ENCODE assay signal across 8 mouse cellular contexts in genomic region chr16:76768607-76769006, GRCm38 (mm10).
A peak's percentile ranks its signal among the peaks of the same experiment; 100 is the strongest.
DNase-seq lines count a peak whose midpoint lies in the region; ATAC-seq and TF ChIP-seq lines count a peak whose summit lies in the region.

No protein-coding gene starts in this region.

- no peak overlapping the region for H3K27ac ChIP-seq in kidney, adult 2 months (ENCODE audit: insufficient read depth, low read depth, low read length)
- no peak overlapping the region for H3K27ac ChIP-seq in hindbrain, embryonic 16.5 days (ENCODE audit: low read depth, low read length)

- H3K36me3 ChIP-seq in kidney, adult 2 months (ENCODE audit: control insufficient read depth, insufficient read depth, low read length): no peaks in the 10 kb centered on the region
- H3K36me3 ChIP-seq in hindbrain, embryonic 16.5 days (ENCODE audit: control insufficient read depth, insufficient read depth, low read length): no peaks in the 10 kb centered on the region

- no peak overlapping the region for H3K4me3 ChIP-seq in kidney, adult 2 months (ENCODE audit: insufficient read depth, low read depth, low read length)
- H3K4me3 ChIP-seq in hindbrain, embryonic 16.5 days (ENCODE audit: low read length): no peak overlapping the region

- no peaks in the 10 kb centered on the region for H3K27me3 ChIP-seq in kidney, adult 2 months (replicated peaks; ENCODE audit: control insufficient read depth, insufficient read depth, low read length)
- no peaks in the 10 kb centered on the region for H3K27me3 ChIP-seq in hindbrain, embryonic 16.5 days (replicated peaks; ENCODE audit: control insufficient read depth, insufficient read depth, low read length)

- H3K9ac ChIP-seq in hindbrain, embryonic 16.5 days (ENCODE audit: low read depth, low read length): no peak overlapping the region

- peak; percentile 70 for TF ChIP-seq CTCF in kidney, adult 2 months (conservative IDR thresholded peaks at IDR 0.05; ENCODE audit: insufficient read depth, insufficient read length, low read depth, low read length)

- H3K4me2 ChIP-seq in hindbrain, embryonic 16.5 days (ENCODE audit: low read length): no peak overlapping the region

- WGBS in kidney, adult 2 months: 69% methylated on average over 9 of the region's 9 CpGs
- WGBS in hindbrain, embryonic 16.5 days: 84% methylated on average over 9 of the region's 9 CpGs

- ATAC-seq in hindbrain, embryonic 16.5 days: no peak

- TF ChIP-seq POLR2A in kidney, adult 2 months (IDR thresholded peaks at IDR 0.05; ENCODE audit: low read depth, low read length): no peak

- peak; percentile 20 to 26 for DNase-seq in left cerebral cortex, adult 18-20 months (ENCODE audit: low spot score in 2 of 2)
- no peak for DNase-seq in left cerebral cortex, postnatal 36 days (ENCODE audit: low spot score in 2 of 2)
- DNase-seq in NIH3T3 (ENCODE audit: low read depth): peak; percentile 1
- peak; percentile 19 for DNase-seq in c-Kit-positive CD71-negative TER-119-negative erythroid progenitor cells, embryonic 14.5 days (ENCODE audit: low read depth)
- peak; percentile 56 for DNase-seq in kidney, adult 2 months
- peak; percentile 72 for DNase-seq in lung, postnatal 10 days
- DNase-seq in testis, postnatal 10 days (ENCODE audit: low spot score): peak; percentile 76

- H3K4me1 ChIP-seq in kidney, adult 2 months (ENCODE audit: control insufficient read depth, insufficient read depth, low read length): peaks cover 8% of the 10 kb centered on the region
- H3K4me1 ChIP-seq in hindbrain, embryonic 16.5 days (ENCODE audit: control insufficient read depth, insufficient read depth, low read depth, low read length): no peaks in the 10 kb centered on the region

- no peaks in the 10 kb centered on the region for H3K9me3 ChIP-seq in hindbrain, embryonic 16.5 days (ENCODE audit: control insufficient read depth, low read length)

- intact Hi-C loops in left cerebral cortex, postnatal 36 days (cut with DNase I): loop anchor here (10.0 kb wide), 1 partner anchor 394 kb away; the partner anchor contains the start of gene Nrip1

Comparison
In these comparisons a context has a peak if more than half of its experiments do, and no peak if none do; other contexts are left out.
1. DNase-seq: peak in left cerebral cortex, adult 18-20 months (2 of 2), NIH3T3 (single experiment), c-Kit-positive CD71-negative TER-119-negative erythroid progenitor cells, embryonic 14.5 days (single experiment), kidney, adult 2 months (single experiment), lung, postnatal 10 days (single experiment) and testis, postnatal 10 days (single experiment); none in left cerebral cortex, postnatal 36 days (0 of 2).